Mouse (Mus musculus) liver, postnatal 0 days (tissue): ENCODE measurements at regions not wholly inside any gene's neighbourhood (a gene's known extent, or its start where the extent isn't known, plus 50 kb on each side); places are given as distances from the start of the nearest gene placed in this dataset.

Source experiments
- ATAC-seq: fragments of 200-750 bp; cut with Nextera tagmentation; 2 replicates; pipeline ENCODE4 v1.8.0; 2017; ENCODE audit warnings: mild to moderate bottlenecking, moderate library complexity
- DNase-seq: peaks from one replicate; pipeline ENCODE4 v3.0.0-alpha.2; 2016
- H3K27ac ChIP-seq: fragments of 300-500 bp; sonication (generic); 2 replicates; pipeline ENCODE4 v1.5.1; 2014; ENCODE audit warnings: antibody characterized with exemption, moderate library complexity, mild to moderate bottlenecking, low read depth
- H3K27me3 ChIP-seq: fragments of 300-500 bp; sonication (generic); 2 replicates; pipeline ENCODE4 v1.6.1; 2014; ENCODE audit warnings: low read length, control low read depth, mixed read lengths; ENCODE audit not compliant: insufficient read depth
- H3K36me3 ChIP-seq: fragments of 300-500 bp; sonication (generic); replicated peaks from 2 replicates; pipeline ENCODE4 v1.6.1; 2014; ENCODE audit warnings: mild to moderate bottlenecking, control low read depth, low read length, moderate library complexity, mixed read lengths; ENCODE audit not compliant: insufficient read depth
- H3K4me1 ChIP-seq: fragments of 300-500 bp; sonication (generic); 2 replicates; pipeline ENCODE4 v1.6.1; 2014; ENCODE audit warnings: antibody characterized with exemption, mild to moderate bottlenecking, control low read depth; ENCODE audit not compliant: insufficient read depth
- H3K4me2 ChIP-seq: fragments of 300-500 bp; sonication (generic); 2 replicates; pipeline ENCODE4 v1.6.1; 2014; ENCODE audit warnings: low read depth, mild to moderate bottlenecking, low read length, moderate library complexity, mixed read lengths
- H3K4me3 ChIP-seq: fragments of 300-500 bp; sonication (generic); 2 replicates; pipeline ENCODE4 v1.5.1; 2014; ENCODE audit warnings: low read depth, low read length
- H3K9ac ChIP-seq: fragments of 300-500 bp; sonication (generic); replicated peaks from 2 replicates; pipeline ENCODE4 v1.6.1; 2014; ENCODE audit warnings: mild to moderate bottlenecking, moderate library complexity
- H3K9me3 ChIP-seq: fragments of 300-500 bp; sonication (generic); 2 replicates; pipeline ENCODE4 v1.6.1; 2016; ENCODE audit warnings: mild to moderate bottlenecking, control low read depth, low read length, mixed read lengths
- CTCF ChIP-seq: sonication (generic); IDR thresholded peaks from 2 replicates; pipeline ENCODE4 v1.5.1; 2016; ENCODE audit warnings: antibody characterized with exemption, low read depth
- EP300 ChIP-seq: IDR thresholded peaks from 2 replicates; pipeline ENCODE4 v1.6.1; 2016; ENCODE audit warnings: antibody characterized with exemption, low read depth, mild to moderate bottlenecking
- WGBS: fragments of 180-500 bp; shearing (Covaris S2); extraction: QIAGEN DNeasy Blood & Tissue Kit; methylation state at CpG from one replicate; pipeline ENCODE4 v1.1.7; 2014; ENCODE audit not compliant: insufficient replicate concordance; 5-methylcytosine and 5-hydroxymethylcytosine counted together

DNA sequence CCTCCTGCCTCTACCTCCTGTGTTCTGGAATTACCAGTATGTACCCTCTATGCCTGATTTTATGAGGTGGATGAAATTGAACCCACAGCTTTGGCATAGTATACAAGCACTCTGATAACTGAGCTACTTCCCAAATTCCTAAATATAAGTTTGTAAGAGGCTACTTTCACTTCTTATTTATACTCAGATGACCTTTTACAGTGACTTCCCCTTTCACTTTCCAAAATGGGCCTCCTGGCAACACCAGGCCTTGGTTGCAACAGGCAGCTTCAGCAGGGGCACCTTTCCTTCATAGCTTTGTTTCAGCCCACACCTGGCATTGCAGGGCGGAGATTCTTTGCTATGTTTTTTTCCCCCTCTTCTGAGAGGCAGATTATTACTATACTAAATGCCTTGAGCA lies 279.7 kb upstream of the Nrp1 start:
- ATAC-seq (no peak), DNase-seq (peak; percentile 15)
- no peak for TF ChIP-seq EP300
- no peak for TF ChIP-seq CTCF
- Histone ChIP-seq H3K4me2 (no peak overlapping the region), H3K9ac (no peak overlapping the region), H3K4me3 (no peak overlapping the region), H3K36me3 (no peaks in the 10 kb centered on the region), H3K9me3 (no peaks in the 10 kb centered on the region), H3K27ac (no peak overlapping the region), H3K4me1 (no peaks in the 10 kb centered on the region; the same call in 1 of the 2 replicates), H3K27me3 (no peaks in the 10 kb centered on the region)
- WGBS: 53% methylated on average over 1 of the region's 1 CpGs

DNA sequence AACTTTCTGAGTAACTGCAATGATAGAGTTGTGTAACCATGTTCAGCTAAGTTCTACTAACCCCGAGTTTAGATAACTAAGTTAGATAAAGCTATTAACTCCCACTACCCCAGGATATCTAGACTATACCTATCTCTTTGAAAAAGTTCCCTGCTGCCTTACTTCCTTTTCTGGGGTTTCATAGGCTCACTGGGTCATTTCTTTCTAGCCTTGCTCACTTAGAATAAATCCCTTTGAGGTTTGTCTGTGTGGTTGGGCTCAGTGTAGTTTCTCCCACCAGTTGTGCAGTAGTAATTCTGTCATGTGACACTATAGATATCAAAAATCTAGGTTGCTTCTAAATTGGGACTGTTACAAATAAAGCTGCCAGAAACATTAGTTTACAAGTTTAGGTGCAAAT lies 272.6 kb upstream of the Nrp1 start:
- WGBS: 16% methylated on average over 1 of the region's 1 CpGs
- DNase-seq (no peak), ATAC-seq (no peak)
- no peak overlapping the region for H3K4me2 ChIP-seq
- no peaks in the 10 kb centered on the region for H3K9me3 ChIP-seq
- no peak overlapping the region for H3K9ac ChIP-seq
- no peaks in the 10 kb centered on the region for H3K36me3 ChIP-seq
- H3K27me3 ChIP-seq: no peaks in the 10 kb centered on the region
- no peaks in the 10 kb centered on the region for H3K4me1 ChIP-seq
- H3K4me3 ChIP-seq: no peak overlapping the region
- TF ChIP-seq CTCF (no peak), EP300 (no peak)
- no peak overlapping the region for H3K27ac ChIP-seq

DNA sequence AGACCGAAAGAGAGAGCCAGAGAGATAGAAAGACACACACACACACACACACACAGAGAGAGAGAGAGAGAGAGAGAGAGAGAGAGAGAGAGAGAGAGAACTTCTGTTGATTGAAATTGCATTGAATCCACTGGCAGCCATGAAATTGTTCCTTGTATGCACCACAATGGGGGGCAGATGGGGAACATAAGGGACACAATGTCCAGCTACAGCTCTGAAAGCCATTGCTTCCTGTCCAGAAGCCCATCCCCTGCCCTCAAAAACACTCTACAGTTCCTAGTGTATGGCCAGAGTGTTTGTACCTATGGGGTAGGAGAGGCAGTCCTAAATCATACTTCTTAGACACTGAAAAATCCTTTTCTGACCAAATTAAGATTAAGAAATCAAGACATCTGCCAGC lies 270.9 kb upstream of the Nrp1 start:
- Histone ChIP-seq H3K4me1 (no peaks in the 10 kb centered on the region), H3K9ac (no peak overlapping the region), H3K36me3 (no peaks in the 10 kb centered on the region), H3K9me3 (no peaks in the 10 kb centered on the region), H3K27ac (no peak overlapping the region), H3K4me3 (no peak overlapping the region), H3K27me3 (no peaks in the 10 kb centered on the region), H3K4me2 (no peak overlapping the region)
- 70% methylated on average over 1 of the region's 1 CpGs for WGBS
- DNase-seq: no peak
- TF ChIP-seq CTCF (no peak), EP300 (no peak)
- no peak for ATAC-seq

DNA sequence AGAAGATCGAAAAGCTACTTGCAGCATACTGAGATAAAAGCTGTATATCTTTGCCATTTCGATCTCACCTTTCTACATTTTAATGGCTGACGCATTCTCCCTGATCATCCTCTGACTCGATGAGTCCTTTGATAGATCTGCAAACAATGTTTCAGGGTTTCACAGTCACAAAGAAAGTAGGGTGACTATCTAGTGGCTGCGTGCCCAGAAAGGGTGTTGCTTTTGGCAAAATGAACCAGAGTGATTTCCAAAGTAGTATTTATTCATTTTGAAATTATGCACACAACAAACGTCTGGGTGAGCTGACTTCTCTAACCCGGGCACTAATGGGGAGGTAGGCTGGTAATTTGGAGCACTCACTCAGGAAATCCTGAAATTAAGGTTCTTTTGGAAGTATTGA lies 265.6 kb upstream of the Nrp1 start:
- Histone ChIP-seq H3K36me3 (no peaks in the 10 kb centered on the region), H3K9ac (no peak overlapping the region), H3K4me3 (no peak overlapping the region), H3K4me2 (no peak overlapping the region), H3K27me3 (no peaks in the 10 kb centered on the region), H3K9me3 (no peaks in the 10 kb centered on the region), H3K27ac (no peak overlapping the region), H3K4me1 (no peaks in the 10 kb centered on the region)
- ATAC-seq: no peak
- peak; percentile 45 for DNase-seq
- WGBS: 66% methylated on average over 7 of the region's 7 CpGs
- TF ChIP-seq CTCF (no peak), EP300 (no peak)

DNA sequence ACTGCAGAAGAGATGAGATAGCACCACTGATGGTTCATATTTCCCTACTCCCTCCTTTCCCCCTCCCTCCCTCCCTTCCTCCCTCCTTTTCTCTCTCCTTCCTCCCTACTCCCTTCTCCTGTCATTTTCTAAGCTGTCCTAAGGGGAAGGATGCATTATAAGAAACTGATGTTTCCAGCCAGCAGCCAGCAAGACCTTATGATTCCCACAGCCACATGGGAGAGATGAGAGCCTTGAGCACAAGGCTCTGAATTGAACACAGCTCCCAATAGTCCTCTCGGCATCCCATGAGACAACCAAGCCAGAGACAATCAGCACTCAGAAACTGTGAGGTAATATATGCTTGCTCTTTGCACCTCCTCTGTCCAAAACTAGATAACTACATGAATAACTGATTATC lies 263.0 kb upstream of the Nrp1 start:
- H3K9ac ChIP-seq: no peak overlapping the region
- no peaks in the 10 kb centered on the region for H3K36me3 ChIP-seq
- H3K9me3 ChIP-seq: no peaks in the 10 kb centered on the region
- no peak overlapping the region for H3K4me2 ChIP-seq
- H3K4me3 ChIP-seq: no peak overlapping the region
- H3K27ac ChIP-seq: no peak overlapping the region
- no peaks in the 10 kb centered on the region for H3K27me3 ChIP-seq
- H3K4me1 ChIP-seq: no peaks in the 10 kb centered on the region
- TF ChIP-seq CTCF: no peak
- TF ChIP-seq EP300: no peak
- ATAC-seq (no peak), DNase-seq (no peak)
- WGBS: 69% methylated on average over 1 of the region's 1 CpGs

DNA sequence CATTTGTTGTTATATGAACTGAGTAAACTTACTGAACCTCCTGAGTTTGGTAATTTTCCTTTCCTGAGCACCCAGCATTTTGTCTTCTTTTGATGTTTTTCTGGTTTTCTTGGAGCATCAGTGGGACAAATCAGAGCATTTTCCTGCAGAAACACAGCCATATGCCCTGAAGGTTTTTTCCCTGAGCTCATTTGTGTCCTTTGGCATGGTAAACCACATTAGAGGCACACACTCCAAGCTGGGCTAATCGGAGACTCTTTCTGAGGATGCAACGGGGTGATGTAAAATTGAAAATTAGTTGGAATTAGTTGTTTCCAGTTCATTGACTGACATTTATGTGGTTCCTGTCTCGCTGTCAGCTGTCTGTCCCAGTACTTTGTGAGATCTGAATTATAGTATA lies 260.8 kb upstream of the Nrp1 start:
- H3K36me3 ChIP-seq: no peaks in the 10 kb centered on the region

DNA sequence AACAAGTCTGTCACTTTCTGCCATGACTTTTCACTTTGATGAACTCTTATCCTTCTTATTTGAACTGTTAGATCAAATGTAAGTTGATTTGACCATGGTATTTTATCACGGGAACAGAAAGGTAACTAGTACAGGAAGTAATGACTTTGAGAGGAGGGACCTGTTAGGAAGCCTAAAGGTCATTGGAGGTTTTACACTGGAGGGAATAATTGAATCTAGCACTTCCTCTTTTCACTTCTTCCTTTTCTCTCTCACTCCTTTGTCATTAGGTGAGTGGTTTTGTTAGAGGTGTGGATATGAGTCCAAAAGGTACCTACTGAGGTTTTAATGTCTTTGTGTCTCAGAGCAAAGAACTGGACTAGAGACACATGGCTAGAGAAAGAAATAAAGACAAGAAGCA lies 255.0 kb upstream of the Nrp1 start:
- no peak for DNase-seq
- Histone ChIP-seq H3K4me3 (no peak overlapping the region), H3K27me3 (no peaks in the 10 kb centered on the region), H3K4me2 (no peak overlapping the region), H3K9me3 (no peaks in the 10 kb centered on the region), H3K36me3 (no peaks in the 10 kb centered on the region), H3K27ac (no peak overlapping the region), H3K4me1 (no peaks in the 10 kb centered on the region), H3K9ac (no peak overlapping the region)
- TF ChIP-seq EP300 (no peak), CTCF (no peak)
- 57% methylated on average over 1 of the region's 1 CpGs for WGBS
- ATAC-seq: no peak

More for the DNA sequence above, 260.8 kb upstream of the Nrp1 start:
- Histone ChIP-seq H3K27ac (no peak overlapping the region), H3K4me1 (no peaks in the 10 kb centered on the region), H3K9ac (no peak overlapping the region), H3K27me3 (no peaks in the 10 kb centered on the region), H3K4me3 (no peak overlapping the region), H3K4me2 (no peak overlapping the region), H3K9me3 (no peaks in the 10 kb centered on the region)
- WGBS: 79% methylated on average over 3 of the region's 3 CpGs
- DNase-seq (no peak), ATAC-seq (no peak)
- TF ChIP-seq EP300: no peak
- no peak for TF ChIP-seq CTCF
